Comparison of ENCODE assay signal across 28 mouse cellular contexts in genomic region chr2:77286755-77287154, GRCm38 (mm10). TPM values are rescaled to one million over a fixed set of nuclear protein-coding genes. Genes with fewer than 3 reads are reported as not detected.
DNase-seq lines count a peak whose midpoint lies in the region; ATAC-seq lines count a peak whose summit lies in the region.
"Had no signal": no experiment of that assay in that cellular context is flagged by ENCODE, and none has a peak within 500 bp of the region (broad histone marks: within the 10 kb centered on the region; RNA-seq: fewer than 3 reads in every experiment).

No protein-coding gene starts in this region.

- WGBS in midbrain, embryonic 11.5 days: 77% methylated on average over 2 of the region's 2 CpGs
- WGBS in midbrain, embryonic 13.5 days: 66% methylated on average over 2 of the region's 2 CpGs
- 33% methylated on average over 2 of the region's 2 CpGs for WGBS in forebrain, embryonic 16.5 days

- H3K27me3 ChIP-seq in midbrain, embryonic 11.5 days (ENCODE audit: control insufficient read depth, insufficient read depth, low read length): no peaks in the 10 kb centered on the region
- H3K27me3 ChIP-seq in midbrain, embryonic 13.5 days: no peaks in the 10 kb centered on the region
- no peaks in the 10 kb centered on the region for H3K27me3 ChIP-seq in forebrain, embryonic 16.5 days (replicated peaks; ENCODE audit: control insufficient read depth, insufficient read depth, low read length)
- H3K27me3 ChIP-seq: embryonic facial prominence, embryonic 15.5 days; forebrain, embryonic 15.5 days; hindbrain, embryonic 12.5 days had no signal

- H3K36me3 ChIP-seq in midbrain, embryonic 11.5 days (ENCODE audit: control insufficient read depth, insufficient read depth, low read length): no peaks in the 10 kb centered on the region
- H3K36me3 ChIP-seq in midbrain, embryonic 13.5 days: no peaks in the 10 kb centered on the region
- no peaks in the 10 kb centered on the region for H3K36me3 ChIP-seq in forebrain, embryonic 16.5 days (ENCODE audit: control insufficient read depth, insufficient read depth)
- H3K36me3 ChIP-seq: embryonic facial prominence, embryonic 15.5 days; forebrain, embryonic 15.5 days; hindbrain, embryonic 12.5 days; liver, embryonic 12.5 days; midbrain, embryonic 12.5 days had no signal

- H3K4me3 ChIP-seq in midbrain, embryonic 11.5 days (ENCODE audit: low read depth, low read length): no peak overlapping the region
- H3K4me3 ChIP-seq in midbrain, embryonic 13.5 days (replicated peaks): no peak overlapping the region
- no peak overlapping the region for H3K4me3 ChIP-seq in forebrain, embryonic 16.5 days (replicated peaks; ENCODE audit: low read length)
- H3K4me3 ChIP-seq: embryonic facial prominence, embryonic 15.5 days; forebrain, embryonic 15.5 days; hindbrain, embryonic 12.5 days; liver, embryonic 12.5 days; midbrain, embryonic 12.5 days had no signal

- no peak overlapping the region for H3K4me2 ChIP-seq in midbrain, embryonic 11.5 days
- no peak overlapping the region for H3K4me2 ChIP-seq in midbrain, embryonic 13.5 days (replicated peaks)
- no peak overlapping the region for H3K4me2 ChIP-seq in forebrain, embryonic 16.5 days (ENCODE audit: low read length)
- H3K4me2 ChIP-seq: embryonic facial prominence, embryonic 15.5 days; forebrain, embryonic 15.5 days; heart, embryonic 11.5 days; hindbrain, embryonic 12.5 days; liver, embryonic 12.5 days; midbrain, embryonic 12.5 days had no signal

- H3K4me1 ChIP-seq in midbrain, embryonic 11.5 days (ENCODE audit: control insufficient read depth, insufficient read depth, low read length): no peaks in the 10 kb centered on the region
- no peaks in the 10 kb centered on the region for H3K4me1 ChIP-seq in midbrain, embryonic 13.5 days (replicated peaks)
- H3K4me1 ChIP-seq in forebrain, embryonic 16.5 days (replicated peaks; ENCODE audit: control insufficient read depth, insufficient read depth, low read length): no peaks in the 10 kb centered on the region
- H3K4me1 ChIP-seq: embryonic facial prominence, embryonic 15.5 days; forebrain, embryonic 15.5 days; hindbrain, embryonic 12.5 days; liver, embryonic 12.5 days; midbrain, embryonic 12.5 days had no signal

- H3K9ac ChIP-seq in midbrain, embryonic 11.5 days (ENCODE audit: low read length): no peak overlapping the region
- no peak overlapping the region for H3K9ac ChIP-seq in midbrain, embryonic 13.5 days (replicated peaks)
- H3K9ac ChIP-seq in forebrain, embryonic 16.5 days (replicated peaks; ENCODE audit: low read depth, low read length): no peak overlapping the region
- H3K9ac ChIP-seq: embryonic facial prominence, embryonic 15.5 days; forebrain, embryonic 15.5 days; hindbrain, embryonic 12.5 days; liver, embryonic 12.5 days; midbrain, embryonic 12.5 days had no signal

- ATAC-seq in midbrain, embryonic 11.5 days (ENCODE audit: low FRiP score): no peak
- no peak for ATAC-seq in midbrain, embryonic 13.5 days
- ATAC-seq in erythroblast, adult 5-6 weeks (replicated peaks; ENCODE audit: low FRiP score, poor library complexity, severe bottlenecking): no peak
- ATAC-seq in forebrain, embryonic 16.5 days: no peak
- ATAC-seq: forebrain, embryonic 15.5 days; intestine, embryonic 16.5 days; liver, embryonic 12.5 days had no signal

- peak; percentile 17 for DNase-seq in embryo, embryonic 10 days (ENCODE audit: low spot score)
- DNase-seq in embryo, embryonic 11 days: no peak
- DNase-seq in midbrain, embryonic 11.5 days (ENCODE audit: low spot score, missing footprints): peak; percentile 57
- peak; percentile 51 for DNase-seq in fibroblast of lung, adult 2 months (ENCODE audit: low read depth)
- DNase-seq in urinary bladder, postnatal 36 days (ENCODE audit: low spot score in 2 of 2): no peak
- DNase-seq: adrenal gland, adult 2 months; cerebellum, adult 8-10 months; cerebellum, postnatal 25 days; heart, postnatal 36 days; kidney, adult 8-10 months; kidney, postnatal 4 days; layer of hippocampus, postnatal 36 days; left cerebral cortex, postnatal 4 days; lung, adult 18-20 months; lung, postnatal 14 days; thymus, postnatal 14 days had no signal

- no peaks in the 10 kb centered on the region for H3K9me3 ChIP-seq in midbrain, embryonic 11.5 days (ENCODE audit: control insufficient read depth, low read length)
- H3K9me3 ChIP-seq in midbrain, embryonic 13.5 days: no peaks in the 10 kb centered on the region
- no peaks in the 10 kb centered on the region for H3K9me3 ChIP-seq in forebrain, embryonic 16.5 days (ENCODE audit: control insufficient read depth, low read length)
- H3K9me3 ChIP-seq: embryonic facial prominence, embryonic 15.5 days; forebrain, embryonic 15.5 days; hindbrain, embryonic 12.5 days; liver, embryonic 12.5 days; midbrain, embryonic 12.5 days had no signal

- H3K27ac ChIP-seq in midbrain, embryonic 11.5 days (ENCODE audit: low read depth, low read length): no peak overlapping the region
- H3K27ac ChIP-seq in midbrain, embryonic 13.5 days: no peak overlapping the region
- no peak overlapping the region for H3K27ac ChIP-seq in forebrain, embryonic 16.5 days (ENCODE audit: low read length)
- H3K27ac ChIP-seq: embryonic facial prominence, embryonic 15.5 days; forebrain, embryonic 15.5 days; hindbrain, embryonic 12.5 days; kidney, postnatal 0 days; liver, embryonic 12.5 days; midbrain, embryonic 12.5 days had no signal

RNA-seq across cellular contexts. Expression of gene Sestd1, which starts 6.4 kb away (rescaled TPM):
- 24.8 and 27.3 TPM in 2 replicates for polyA plus RNA-seq in midbrain, embryonic 11.5 days (2014; fragmentation: Nextera tagmentation; extraction: Ambion mirVana)
- polyA plus RNA-seq in midbrain, embryonic 13.5 days (2015; fragmentation: Nextera tagmentation; extraction: Ambion mirVana): 28.2 and 28.7 TPM in 2 replicates
- 0.38 TPM in 1 of 2 replicates, not detected in the other for total RNA-seq in erythroblast, adult 5-6 weeks (2015; ENCODE audit: low replicate concordance)
- 0.51 and 0.70 TPM in 2 replicates for total RNA-seq in erythroblast, adult 5-6 weeks (2017; ENCODE audit: low replicate concordance)
- polyA plus RNA-seq in forebrain, embryonic 16.5 days (2015; fragmentation: Nextera tagmentation; extraction: Ambion mirVana): 38.4 and 45.4 TPM in 2 replicates
- total RNA-seq: MEL had no signal

Comparison
In these comparisons a context has a peak if more than half of its experiments do, and no peak if none do; other contexts are left out.
1. DNase-seq: peak in embryo, embryonic 10 days (single experiment), midbrain, embryonic 11.5 days (single experiment) and fibroblast of lung, adult 2 months (single experiment); none in embryo, embryonic 11 days (single experiment) and urinary bladder, postnatal 36 days (0 of 2).